Mouse (Mus musculus) midbrain, embryonic 16.5 days (tissue): ENCODE results near the gene Wdr18. TPM values are rescaled to one million over a fixed set of nuclear protein-coding genes. Genes with fewer than 3 reads are reported as not detected.

ENCODE experiments used
- ATAC-seq: fragments of 200-750 bp; cut with Nextera tagmentation; 2 replicates; pipeline ENCODE4 v1.8.0; 2017; ENCODE audit warnings: moderate TSS enrichment
- H3K27ac ChIP-seq: fragments of 300-500 bp; sonication (generic); 2 replicates; pipeline ENCODE4 v1.5.1; 2014; ENCODE audit warnings: mild to moderate bottlenecking, low read length, mixed read lengths
- H3K27me3 ChIP-seq: fragments of 300-500 bp; sonication (generic); 2 replicates; pipeline ENCODE4 v1.6.1; 2014; ENCODE audit warnings: low read depth, low read length, mixed read lengths; ENCODE audit not compliant: control insufficient read depth, insufficient read depth
- H3K36me3 ChIP-seq: fragments of 300-500 bp; sonication (generic); 2 replicates; pipeline ENCODE4 v1.6.1; 2014; ENCODE audit warnings: mild to moderate bottlenecking, low read length, moderate library complexity, mixed read lengths; ENCODE audit not compliant: control insufficient read depth, insufficient read depth
- H3K4me1 ChIP-seq: fragments of 300-500 bp; sonication (generic); 2 replicates; pipeline ENCODE4 v1.6.1; 2014; ENCODE audit warnings: mild to moderate bottlenecking, low read length, mixed read lengths; ENCODE audit not compliant: control insufficient read depth, insufficient read depth
- H3K4me2 ChIP-seq: fragments of 300-500 bp; sonication (generic); 2 replicates; pipeline ENCODE4 v1.6.1; 2014; ENCODE audit warnings: mild to moderate bottlenecking, low read length, mixed read lengths
- H3K4me3 ChIP-seq: fragments of 300-500 bp; sonication (generic); 2 replicates; pipeline ENCODE4 v1.5.1; 2014; ENCODE audit warnings: low read depth, mild to moderate bottlenecking, low read length, moderate library complexity, mixed read lengths
- H3K9ac ChIP-seq: fragments of 300-500 bp; sonication (generic); 2 replicates; pipeline ENCODE4 v1.6.1; 2014; ENCODE audit warnings: low read depth, low read length, mixed read lengths
- H3K9me3 ChIP-seq: fragments of 300-500 bp; sonication (generic); replicated peaks from 2 replicates; pipeline ENCODE4 v1.6.1; 2014; ENCODE audit warnings: mild to moderate bottlenecking, low read length, mixed read lengths; ENCODE audit not compliant: control insufficient read depth, poor library complexity, severe bottlenecking
- WGBS: fragments of 180-500 bp; shearing (Covaris S2); extraction: QIAGEN DNeasy Blood & Tissue Kit; methylation state at CpG from one replicate; pipeline ENCODE4 v1.1.7; 2014; 5-methylcytosine and 5-hydroxymethylcytosine counted together
- polyA plus RNA-seq: library from polyadenylated mRNA; unstranded; fragments of >200 nt; fragmentation: Nextera tagmentation; extraction: Ambion mirVana; gene quantifications from 2 replicates; pipeline ENCODE4 v1.2.1, GENCODE M21; 2015

Wdr18 gene
- polyA plus RNA-seq, 1 experiment from 2014 or later, result 89.4 TPM

- WGBS, result 11% methylated on average over 14 of the region's 15 CpGs
- Histone ChIP-seq H3K4me3 (peak overlapping the region; percentile 100), H3K27ac (peak overlapping the region; percentile 15; the same call in 1 of the 2 replicates), H3K9me3 (no peaks in the 10 kb centered on the region), H3K4me2 (peak overlapping the region; percentile 93), H3K9ac (peak overlapping the region; percentile 90), H3K27me3 (peaks cover 25% of the 10 kb centered on the region), H3K36me3 (no peaks in the 10 kb centered on the region), H3K4me1 (peaks cover 31% of the 10 kb centered on the region)
- ATAC-seq, result no peak; the same call in 1 of the 2 replicates
Observed at GRCm38 (mm10) chr10:79925785-79926490, 34.0 kb upstream of the Wdr18 start.

DNA sequence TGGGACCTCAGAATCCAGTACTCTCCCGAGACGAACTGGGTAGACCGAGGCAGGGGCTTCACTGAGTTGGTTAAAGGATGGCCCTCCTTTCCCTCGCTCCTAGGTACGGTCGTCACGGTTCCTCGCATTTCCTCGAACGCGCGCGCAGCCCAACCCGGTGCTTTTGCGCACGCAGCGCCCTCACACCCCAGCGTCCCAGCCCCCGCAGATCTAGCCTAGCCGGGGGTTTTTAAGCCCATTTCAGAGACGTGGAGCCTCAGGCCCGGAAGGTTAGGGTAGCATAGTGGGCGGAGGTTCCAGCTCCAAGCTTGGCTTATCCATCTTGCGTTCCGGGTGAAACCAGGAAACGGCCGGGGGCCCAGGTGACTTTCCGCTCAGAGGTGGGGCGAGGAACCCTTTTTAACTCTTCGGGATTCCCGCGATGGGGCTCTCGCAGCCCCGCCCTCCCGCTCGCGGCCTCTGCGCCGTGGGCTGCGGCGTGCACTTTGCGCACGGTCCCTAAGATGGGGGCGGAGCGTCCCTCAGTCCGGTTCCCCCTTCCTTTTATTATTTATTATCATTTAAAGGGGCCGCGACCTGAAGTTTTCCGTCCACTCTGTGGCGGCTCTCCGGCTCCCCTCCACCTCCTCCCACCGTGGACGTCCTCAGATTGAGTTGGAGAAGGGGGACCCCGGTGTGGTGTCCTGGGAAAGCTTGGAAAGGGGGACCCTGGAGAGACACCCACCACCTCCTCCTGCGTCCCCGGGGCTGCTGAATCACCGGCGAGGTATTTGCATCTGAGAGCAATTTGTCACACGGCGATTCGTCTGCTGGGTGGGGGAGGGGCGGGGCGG is 33.2 kb upstream of the Wdr18 start, which contains the start of gene Arid3a:
Arid3a (plus strand) TSS at position 553 of the 833 bp plus-strand sequence.
- peak; percentile 78 for ATAC-seq
- peaks cover 26% of the 10 kb centered on the region for H3K4me1 ChIP-seq
- no peaks in the 10 kb centered on the region for H3K9me3 ChIP-seq
- H3K9ac ChIP-seq, result peak within 1 kb of the TSS; percentile 90
- peak within 1 kb of the TSS; percentile 93 for H3K4me2 ChIP-seq
- H3K4me3 ChIP-seq, result peak within 1 kb of the TSS; percentile 100
- peaks cover 18% of the 10 kb centered on the region for H3K27me3 ChIP-seq
- peak within 1 kb of the TSS; percentile 91 for H3K27ac ChIP-seq
- peaks cover 3% of the 10 kb centered on the region; the same call in 1 of the 2 replicates for H3K36me3 ChIP-seq
- under 1% methylated on average over 62 of the region's 63 CpGs for WGBS

GRCm38 (mm10) chr10:79927324-79928029 is 32.5 kb upstream of the Wdr18 start:
- ATAC-seq, result peak; percentile 47
- WGBS, result under 1% methylated on average over 54 of the region's 54 CpGs
- Histone ChIP-seq H3K4me1 (peaks cover 24% of the 10 kb centered on the region), H3K9ac (peak overlapping the region; percentile 90), H3K27me3 (peaks cover 11% of the 10 kb centered on the region), H3K4me3 (peak overlapping the region; percentile 100), H3K27ac (peak overlapping the region; percentile 91), H3K9me3 (no peaks in the 10 kb centered on the region), H3K36me3 (peaks cover 9% of the 10 kb centered on the region), H3K4me2 (peak overlapping the region; percentile 93)

- H3K4me1 ChIP-seq, result peaks cover 24% of the 10 kb centered on the region
- H3K9me3 ChIP-seq, result no peaks in the 10 kb centered on the region
- peak overlapping the region; percentile 100 for H3K4me3 ChIP-seq
- H3K36me3 ChIP-seq, result peaks cover 9% of the 10 kb centered on the region
- under 1% methylated on average over 28 of the region's 29 CpGs for WGBS
- H3K27me3 ChIP-seq, result peaks cover 4% of the 10 kb centered on the region; the same call in 1 of the 2 replicates
- ATAC-seq, result no peak
- H3K27ac ChIP-seq, result peak overlapping the region; percentile 91
- peak overlapping the region; percentile 93 for H3K4me2 ChIP-seq
- H3K9ac ChIP-seq, result peak overlapping the region; percentile 90
Observed at GRCm38 (mm10) chr10:79928030-79928694, 31.8 kb upstream of the Wdr18 start.

DNA sequence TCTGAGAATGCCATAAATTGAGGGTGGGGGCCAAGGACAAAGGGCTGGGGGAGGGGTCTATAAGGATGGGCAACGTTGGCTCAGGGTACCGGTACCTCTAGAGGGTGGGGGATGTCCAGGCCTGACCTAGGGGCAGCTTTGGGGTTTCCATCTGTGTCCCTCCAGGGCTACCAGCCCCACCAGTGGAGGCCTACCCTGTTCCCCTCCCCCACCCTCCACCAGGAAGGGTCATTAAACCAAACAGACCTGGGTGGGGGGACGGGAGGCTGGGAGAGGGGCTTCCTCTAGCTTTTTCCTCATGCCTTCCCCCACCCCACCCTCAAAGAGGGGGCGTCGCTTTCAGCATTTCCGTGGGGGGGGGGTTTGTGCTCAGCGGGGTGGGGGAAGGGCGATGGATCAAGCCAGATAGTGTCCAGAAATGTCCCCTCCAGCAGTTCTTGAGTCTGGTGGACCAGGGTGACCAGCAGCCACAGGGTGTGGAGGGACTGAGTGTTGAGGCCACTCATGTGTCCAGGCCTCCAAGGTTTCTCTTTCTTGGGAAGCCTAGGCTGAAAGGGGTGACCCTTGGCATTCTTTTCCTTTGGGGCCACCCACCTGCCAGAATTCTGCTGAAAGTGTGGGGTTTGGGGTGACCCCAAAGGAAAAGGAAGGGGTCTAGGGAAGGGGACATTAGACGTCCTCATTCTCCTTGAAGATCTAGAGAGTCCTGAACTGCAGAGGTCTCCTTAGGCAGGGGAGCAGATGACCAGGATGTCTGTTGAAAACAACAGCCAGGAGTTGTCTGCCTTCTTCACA is 30.8 kb upstream of the Wdr18 start:
- no peak for ATAC-seq
- no peaks in the 10 kb centered on the region for H3K9me3 ChIP-seq
- peaks cover 9% of the 10 kb centered on the region for H3K36me3 ChIP-seq
- no peaks in the 10 kb centered on the region for H3K27me3 ChIP-seq
- peak overlapping the region; percentile 93 for H3K4me2 ChIP-seq
- peak overlapping the region; percentile 100 for H3K4me3 ChIP-seq
- H3K4me1 ChIP-seq, result peaks cover 24% of the 10 kb centered on the region
- peak overlapping the region; percentile 65 for H3K9ac ChIP-seq
- peak overlapping the region; percentile 91 for H3K27ac ChIP-seq
- WGBS, result 38% methylated on average over 8 of the region's 9 CpGs

GRCm38 (mm10) chr10:79929967-79930825 is 29.8 kb upstream of the Wdr18 start:
- Histone ChIP-seq H3K9ac (0 out of 2 replicates have a peak overlapping the region, but pooled peaks have one; percentile 34), H3K27ac (no peak overlapping the region), H3K36me3 (peaks cover 9% of the 10 kb centered on the region), H3K27me3 (no peaks in the 10 kb centered on the region), H3K4me3 (no peak overlapping the region), H3K4me2 (no peak overlapping the region), H3K9me3 (no peaks in the 10 kb centered on the region), H3K4me1 (peaks cover 24% of the 10 kb centered on the region)
- WGBS, result 84% methylated on average over 18 of the region's 18 CpGs
- no peak for ATAC-seq

DNA sequence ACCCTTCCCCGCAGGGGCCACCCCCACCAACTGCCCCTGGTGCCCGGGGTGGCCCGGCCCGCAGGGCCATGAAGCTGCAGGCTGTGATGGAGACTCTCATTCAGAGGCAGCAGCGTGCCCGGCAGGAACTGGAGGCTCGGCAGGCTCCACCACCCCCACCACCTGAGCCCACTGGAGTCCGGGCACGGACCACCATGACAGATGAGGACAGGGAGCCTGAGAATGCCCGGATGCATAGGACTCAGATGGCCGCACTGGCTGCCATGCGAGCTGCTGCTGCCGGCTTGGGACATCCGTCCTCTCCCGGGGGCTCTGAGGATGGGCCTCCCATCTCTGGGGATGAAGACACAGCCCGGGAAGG is 29.1 kb upstream of the Wdr18 start:
- Histone ChIP-seq H3K27ac (no peak overlapping the region), H3K36me3 (peaks cover 9% of the 10 kb centered on the region), H3K27me3 (no peaks in the 10 kb centered on the region), H3K4me1 (peaks cover 19% of the 10 kb centered on the region), H3K9ac (no peak overlapping the region), H3K4me3 (no peak overlapping the region), H3K4me2 (no peak overlapping the region), H3K9me3 (no peaks in the 10 kb centered on the region)
- no peak for ATAC-seq
- WGBS, result 72% methylated on average over 16 of the region's 16 CpGs
